Mouse (Mus musculus): ENCODE data around the gene Dll4. TPM values are rescaled to one million over a fixed set of nuclear protein-coding genes. Genes with fewer than 3 reads are reported as not detected.

Gene Dll4
- 10 to 100 TPM; 23.8 to 27.9 TPM for total RNA-seq (2021)

GRCm38 (mm10) chr2:119325568-119326143 lies at the start of gene Dll4:
Dll4 (plus strand) TSS chr2:119325784.
- peak; percentile 69 to 72 for DNase-seq
- intact Hi-C loops (cut with DNase I): loop anchor here (1.0 kb wide), 1 partner anchor 25 kb away; no protein-coding TSS in a partner anchor

- no peak for DNase-seq
- intact Hi-C loops (cut with DNase I): no loop called here
Observed at GRCm38 (mm10) chr2:119276926-119277325, 48.7 kb upstream of the Dll4 start.

- DNase-seq: no peak
- intact Hi-C loops (cut with DNase I): no loop called here
Observed at GRCm38 (mm10) chr2:119277810-119278209, 47.8 kb upstream of the Dll4 start.

GRCm38 (mm10) chr2:119281899-119282565 lies 43.6 kb upstream of the Dll4 start:
- no peak for DNase-seq
- intact Hi-C loops (cut with DNase I): no loop called here

- intact Hi-C loops (cut with DNase I): loop anchor here (5.0 kb wide), 1 partner anchor 255 kb away; the partner anchor contains the start of gene Rpusd2
- DNase-seq: no peak
Observed at GRCm38 (mm10) chr2:119287372-119287771, 38.2 kb upstream of the Dll4 start.

GRCm38 (mm10) chr2:119288270-119288882 lies 37.2 kb upstream of the Dll4 start, which contains the start of gene Vps18:
Vps18 (plus strand) TSS chr2:119288740.
- peak; percentile 98 to 99 for DNase-seq
- intact Hi-C loops (cut with DNase I): loop anchor here (1.0 to 5.0 kb wide), 2 partner anchors 38 to 256 kb away; partner anchors contain the start of gene Rpusd2

- peak in 1 of 2 experiments; percentile 39 for DNase-seq
- intact Hi-C loops (cut with DNase I): loop anchor here (5.0 kb wide), 1 partner anchor 257 kb away; the partner anchor contains the start of gene Rpusd2
Observed at GRCm38 (mm10) chr2:119289014-119289416, 36.6 kb upstream of the Dll4 start.

- DNase-seq: no peak
- intact Hi-C loops (cut with DNase I): no loop called here
Observed at GRCm38 (mm10) chr2:119292281-119292680, 33.3 kb upstream of the Dll4 start.

- intact Hi-C loops (cut with DNase I): no loop called here
- no peak for DNase-seq
Observed at GRCm38 (mm10) chr2:119292852-119293251, 32.7 kb upstream of the Dll4 start.

- intact Hi-C loops (cut with DNase I): no loop called here
- DNase-seq: no peak
Observed at GRCm38 (mm10) chr2:119293311-119293710, 32.3 kb upstream of the Dll4 start.

GRCm38 (mm10) chr2:119293776-119294390 lies 31.7 kb upstream of the Dll4 start:
- intact Hi-C loops (cut with DNase I): no loop called here
- no peak for DNase-seq

- no peak for DNase-seq
- intact Hi-C loops (cut with DNase I): no loop called here
Observed at GRCm38 (mm10) chr2:119294411-119294810, 31.2 kb upstream of the Dll4 start.

- intact Hi-C loops (cut with DNase I): no loop called here
Observed at GRCm38 (mm10) chr2:119296756-119297155, 28.8 kb upstream of the Dll4 start.

GRCm38 (mm10) chr2:119297506-119297905 lies 28.1 kb upstream of the Dll4 start:
- intact Hi-C loops (cut with DNase I): no loop called here
- no peak for DNase-seq

More at GRCm38 (mm10) chr2:119296756-119297155, 28.8 kb upstream of the Dll4 start:
- no peak for DNase-seq

GRCm38 (mm10) chr2:119298330-119298729 lies 27.3 kb upstream of the Dll4 start:
- peak; percentile 76 to 87 for DNase-seq
- intact Hi-C loops (cut with DNase I): loop anchor here (1.0 to 2.0 kb wide), 3 partner anchors 115 to 222 kb away; no protein-coding TSS in a partner anchor

- intact Hi-C loops (cut with DNase I): loop anchor here (1.0 to 2.0 kb wide), 3 partner anchors 114 to 222 kb away; no protein-coding TSS in a partner anchor
- DNase-seq: no peak
Observed at GRCm38 (mm10) chr2:119298839-119299238, 26.7 kb upstream of the Dll4 start.

GRCm38 (mm10) chr2:119299981-119300818 lies 25.4 kb upstream of the Dll4 start:
- intact Hi-C loops (cut with DNase I): loop anchor here (1.0 to 2.0 kb wide), 3 partner anchors 25 to 221 kb away; partner anchors contain the start of gene Dll4

GRCm38 (mm10) chr2:119300819-119301493 lies 24.6 kb upstream of the Dll4 start:
- peak; percentile 59 to 69 for DNase-seq
- intact Hi-C loops (cut with DNase I): loop anchor here (1.0 kb wide), 3 partner anchors 10 to 36 kb away; partner anchors contain the start of gene Dll4

More at GRCm38 (mm10) chr2:119299981-119300818, 25.4 kb upstream of the Dll4 start:
- peak; percentile 91 to 94 for DNase-seq

GRCm38 (mm10) chr2:119302876-119303275 lies 22.7 kb upstream of the Dll4 start:
- DNase-seq: no peak
- intact Hi-C loops (cut with DNase I): no loop called here

Data from heart, postnatal 10 days (tissue).